Comparison of ENCODE assay signal across 8 mouse cellular contexts in genomic region chr8:46738601-46739000, GRCm38 (mm10). TPM values are rescaled to one million over a fixed set of nuclear protein-coding genes. Genes with fewer than 3 reads are reported as not detected.
A peak's percentile ranks its signal among the peaks of the same experiment; 100 is the strongest.
DNase-seq lines count a peak whose midpoint lies in the region; ATAC-seq and TF ChIP-seq lines count a peak whose summit lies in the region.

No protein-coding gene starts in this region.

- peaks cover 3% of the 10 kb centered on the region; the same call in 1 of the 2 replicates for H3K9me3 ChIP-seq in liver, embryonic 13.5 days (replicated peaks)

- TF ChIP-seq POLR2A in cerebellum, adult 2 months (IDR thresholded peaks at IDR 0.05; ENCODE audit: borderline replicate concordance, insufficient read depth, low read length), result no peak

- peak overlapping the region; percentile 93 for H3K4me2 ChIP-seq in liver, embryonic 13.5 days

- no peak overlapping the region for H3K4me3 ChIP-seq in cerebellum, adult 2 months (replicated peaks; ENCODE audit: insufficient read depth, low read depth, low read length)
- H3K4me3 ChIP-seq in liver, embryonic 13.5 days (replicated peaks), result peak overlapping the region; percentile 95

- no peak for TF ChIP-seq CTCF in cerebellum, adult 2 months (IDR thresholded peaks at IDR 0.05; ENCODE audit: borderline replicate concordance, insufficient read depth, low read depth, low read length)

- no peak for ATAC-seq in liver, embryonic 13.5 days (ENCODE audit: low read depth)

- peak; percentile 37 for DNase-seq in cerebellum, adult 9-10 months
- no peak for DNase-seq in cerebellum, adult 2 months
- peak; percentile 33 for DNase-seq in thymus, postnatal 4 days
- no peak for DNase-seq in thymus, postnatal 0 days (ENCODE audit: low spot score)
- no peak for DNase-seq in liver, embryonic 13.5 days
- DNase-seq in layer of hippocampus, adult 18-20 months (ENCODE audit: low spot score in 2 of 2), result no peak
- no peak for DNase-seq in layer of hippocampus, postnatal 10 days (ENCODE audit: low spot score in 2 of 2)
- no peak for DNase-seq in left cerebral cortex, adult 9 months (ENCODE audit: low spot score in 2 of 2)

- H3K9ac ChIP-seq in liver, embryonic 13.5 days, result peak overlapping the region; percentile 95

- no peak overlapping the region for H3K27ac ChIP-seq in cerebellum, adult 2 months (ENCODE audit: insufficient read depth, low read length)
- peak overlapping the region; percentile 91 for H3K27ac ChIP-seq in liver, embryonic 13.5 days

- 58% methylated on average over 5 of the region's 5 CpGs for WGBS in cerebellum, adult 2 months
- 17% methylated on average over 5 of the region's 5 CpGs for WGBS in liver, embryonic 13.5 days (ENCODE audit: insufficient replicate concordance)

- no peaks in the 10 kb centered on the region; the same call in 1 of the 2 replicates for H3K4me1 ChIP-seq in cerebellum, adult 2 months (ENCODE audit: control insufficient read depth, insufficient read depth, low read length)
- peaks cover 45% of the 10 kb centered on the region for H3K4me1 ChIP-seq in liver, embryonic 13.5 days (replicated peaks)

- peaks cover 3% of the 10 kb centered on the region for H3K36me3 ChIP-seq in liver, embryonic 13.5 days

- no peaks in the 10 kb centered on the region for H3K27me3 ChIP-seq in cerebellum, adult 2 months (ENCODE audit: control insufficient read depth, insufficient read depth, low read length)
- no peaks in the 10 kb centered on the region for H3K27me3 ChIP-seq in liver, embryonic 13.5 days

RNA-seq across cellular contexts. Expression of gene Irf2, which starts 0.9 kb away (rescaled TPM):
- polyA plus RNA-seq in cerebellum, adult 2 months (2012; rRNA removed), result 19.0 and 20.1 TPM in 2 replicates
- 54.9 and 57.8 TPM in 2 replicates for polyA plus RNA-seq in thymus, postnatal 0 days (2015; fragmentation: Nextera tagmentation; extraction: Ambion mirVana)
- 11.1 and 15.9 TPM in 2 replicates for polyA plus RNA-seq in liver, embryonic 13.5 days (2015; fragmentation: Nextera tagmentation; extraction: Ambion mirVana)
- total RNA-seq in layer of hippocampus, adult 18-20 months (2021), result 10 to 100 TPM; 54.9 to 72.7 TPM
- 10 to 100 TPM; 40.1 to 46.6 TPM for total RNA-seq in layer of hippocampus, postnatal 10 days (2021)

Comparison
In these comparisons a context has a peak if more than half of its experiments do, and no peak if none do; other contexts are left out.
1. DNase-seq: peak in cerebellum, adult 9-10 months (single experiment) and thymus, postnatal 4 days (single experiment); none in cerebellum, adult 2 months (0 of 2), thymus, postnatal 0 days (single experiment), liver, embryonic 13.5 days (single experiment), layer of hippocampus, adult 18-20 months (0 of 2), layer of hippocampus, postnatal 10 days (0 of 2) and left cerebral cortex, adult 9 months (0 of 2).